Mouse (Mus musculus) forebrain, embryonic 16.5 days (tissue): ENCODE data around the gene 4632433K11Rik. TPM values are rescaled to one million over a fixed set of nuclear protein-coding genes. Genes with fewer than 3 reads are reported as not detected.
A peak's percentile ranks its signal among the peaks of the same experiment; 100 is the strongest.

Experiments
- ATAC-seq: fragments of 200-750 bp; cut with Nextera tagmentation; 2 replicates; pipeline ENCODE4 v1.8.0; 2017; ENCODE audit warnings: mild to moderate bottlenecking, moderate library complexity
- H3K27ac ChIP-seq: fragments of 300-500 bp; sonication (generic); 2 replicates; pipeline ENCODE4 v1.5.1; 2014; ENCODE audit warnings: low read length, control low read depth
- H3K27me3 ChIP-seq: fragments of 300-500 bp; sonication (generic); replicated peaks from 2 replicates; pipeline ENCODE4 v1.6.1; 2014; ENCODE audit warnings: low read length; ENCODE audit not compliant: control insufficient read depth, insufficient read depth
- H3K36me3 ChIP-seq: fragments of 300-500 bp; sonication (generic); 2 replicates; pipeline ENCODE4 v1.6.1; 2014; ENCODE audit not compliant: control insufficient read depth, insufficient read depth
- H3K4me1 ChIP-seq: fragments of 300-500 bp; sonication (generic); replicated peaks from 2 replicates; pipeline ENCODE4 v1.6.1; 2014; ENCODE audit warnings: low read length; ENCODE audit not compliant: control insufficient read depth, insufficient read depth
- H3K4me2 ChIP-seq: fragments of 300-500 bp; sonication (generic); 2 replicates; pipeline ENCODE4 v1.6.1; 2014; ENCODE audit warnings: mild to moderate bottlenecking, low read length, control low read depth
- H3K4me3 ChIP-seq: fragments of 300-500 bp; sonication (generic); replicated peaks from 2 replicates; pipeline ENCODE4 v1.5.1; 2014; ENCODE audit warnings: mild to moderate bottlenecking, low read length, control low read depth
- H3K9ac ChIP-seq: fragments of 300-500 bp; sonication (generic); replicated peaks from 2 replicates; pipeline ENCODE4 v1.6.1; 2014; ENCODE audit warnings: low read depth, low read length, control low read depth
- H3K9me3 ChIP-seq: fragments of 300-500 bp; sonication (generic); 2 replicates; pipeline ENCODE4 v1.6.1; 2016; ENCODE audit warnings: low read length; ENCODE audit not compliant: control insufficient read depth
- WGBS: fragments of 180-500 bp; shearing (Covaris S2); extraction: QIAGEN DNeasy Blood & Tissue Kit; methylation state at CpG from one replicate; pipeline ENCODE4 v1.1.7; 2014; 5-methylcytosine and 5-hydroxymethylcytosine counted together
- polyA plus RNA-seq: library from polyadenylated mRNA; unstranded; fragments of >200 nt; fragmentation: Nextera tagmentation; extraction: Ambion mirVana; gene quantifications from 2 replicates; pipeline ENCODE4 v1.2.1, GENCODE M21; 2015

Gene 4632433K11Rik
- polyA plus RNA-seq, 1 experiment from 2014 or later: not detected

GRCm38 (mm10) chr7:5051193-5052192, 17.6 kb downstream of the 4632433K11Rik start, which contains the start of gene Zfp580:
Gene Zfp580, plus strand, starts transcription at chr7:5051538.
- H3K36me3 ChIP-seq: no peaks in the 10 kb centered on the region
- H3K27me3 ChIP-seq: peaks cover 41% of the 10 kb centered on the region
- WGBS: under 1% methylated on average over 63 of the region's 65 CpGs
- H3K9ac ChIP-seq: peak within 1 kb of the TSS; percentile 80
- no peaks in the 10 kb centered on the region for H3K9me3 ChIP-seq
- H3K4me1 ChIP-seq: peaks cover 39% of the 10 kb centered on the region
- peak within 1 kb of the TSS; percentile 94 for H3K4me2 ChIP-seq
- H3K4me3 ChIP-seq: peak within 1 kb of the TSS; percentile 67
- H3K27ac ChIP-seq: peak within 1 kb of the TSS; percentile 41
- peak; percentile 83 for ATAC-seq

- Histone ChIP-seq H3K9ac (peak overlapping the region; percentile 80), H3K4me2 (peak overlapping the region; percentile 94), H3K4me3 (peak overlapping the region; percentile 67), H3K4me1 (peaks cover 47% of the 10 kb centered on the region), H3K9me3 (no peaks in the 10 kb centered on the region), H3K27me3 (peaks cover 43% of the 10 kb centered on the region), H3K27ac (no peak overlapping the region), H3K36me3 (no peaks in the 10 kb centered on the region)
- ATAC-seq: no peak
- WGBS: 7% methylated on average over 6 of the region's 12 CpGs
Observed at GRCm38 (mm10) chr7:5052438-5052837, 18.5 kb downstream of the 4632433K11Rik start.

GRCm38 (mm10) chr7:5052931-5053343, 19.0 kb downstream of the 4632433K11Rik start:
- Histone ChIP-seq H3K9ac (peak overlapping the region; percentile 80), H3K27me3 (peaks cover 47% of the 10 kb centered on the region), H3K9me3 (no peaks in the 10 kb centered on the region), H3K27ac (no peak overlapping the region), H3K4me3 (peak overlapping the region; percentile 67), H3K4me1 (peaks cover 52% of the 10 kb centered on the region), H3K36me3 (no peaks in the 10 kb centered on the region), H3K4me2 (peak overlapping the region; percentile 94)
- no peak for ATAC-seq
- WGBS: 3% methylated on average over 45 of the region's 45 CpGs

- 11% methylated on average over 32 of the region's 32 CpGs for WGBS
- Histone ChIP-seq H3K4me1 (peaks cover 52% of the 10 kb centered on the region), H3K4me3 (peak overlapping the region; percentile 67), H3K9me3 (no peaks in the 10 kb centered on the region), H3K9ac (peak overlapping the region; percentile 80), H3K4me2 (peak overlapping the region; percentile 94), H3K27me3 (peaks cover 48% of the 10 kb centered on the region), H3K27ac (no peak overlapping the region), H3K36me3 (no peaks in the 10 kb centered on the region)
- ATAC-seq: no peak
Observed at GRCm38 (mm10) chr7:5053456-5054179, 19.7 kb downstream of the 4632433K11Rik start.

GRCm38 (mm10) chr7:5056651-5057263, 22.8 kb downstream of the 4632433K11Rik start:
- peaks cover 48% of the 10 kb centered on the region for H3K27me3 ChIP-seq
- H3K9ac ChIP-seq: peak overlapping the region; percentile 74
- ATAC-seq: peak; percentile 5; the same call in 1 of the 2 replicates
- H3K9me3 ChIP-seq: no peaks in the 10 kb centered on the region
- peak overlapping the region; percentile 58 for H3K27ac ChIP-seq
- H3K4me3 ChIP-seq: peak overlapping the region; percentile 62
- no peaks in the 10 kb centered on the region for H3K36me3 ChIP-seq
- peaks cover 67% of the 10 kb centered on the region for H3K4me1 ChIP-seq
- 2% methylated on average over 55 of the region's 55 CpGs for WGBS
- peak overlapping the region; percentile 64 for H3K4me2 ChIP-seq

GRCm38 (mm10) chr7:5057381-5057780, 23.5 kb downstream of the 4632433K11Rik start:
- H3K36me3 ChIP-seq: no peaks in the 10 kb centered on the region
- peak overlapping the region; percentile 64 for H3K4me2 ChIP-seq
- 33% methylated on average over 8 of the region's 8 CpGs for WGBS
- peaks cover 44% of the 10 kb centered on the region for H3K27me3 ChIP-seq
- ATAC-seq: no peak
- H3K9ac ChIP-seq: peak overlapping the region; percentile 74
- no peaks in the 10 kb centered on the region for H3K9me3 ChIP-seq
- peak overlapping the region; percentile 62 for H3K4me3 ChIP-seq
- no peak overlapping the region for H3K27ac ChIP-seq
- H3K4me1 ChIP-seq: peaks cover 61% of the 10 kb centered on the region

- WGBS: 48% methylated on average over 11 of the region's 11 CpGs
- peaks cover 40% of the 10 kb centered on the region for H3K27me3 ChIP-seq
- no peak for ATAC-seq
Observed at GRCm38 (mm10) chr7:5057804-5058203, 23.9 kb downstream of the 4632433K11Rik start.

GRCm38 (mm10) chr7:5058631-5059030, 24.7 kb downstream of the 4632433K11Rik start:
- H3K9ac ChIP-seq: no peak overlapping the region
- no peak overlapping the region for H3K4me2 ChIP-seq
- WGBS: 81% methylated on average over 1 of the region's 1 CpGs
- H3K27me3 ChIP-seq: peaks cover 32% of the 10 kb centered on the region
- peaks cover 55% of the 10 kb centered on the region for H3K4me1 ChIP-seq
- ATAC-seq: no peak
- H3K36me3 ChIP-seq: no peaks in the 10 kb centered on the region
- no peaks in the 10 kb centered on the region for H3K9me3 ChIP-seq
- H3K27ac ChIP-seq: no peak overlapping the region
- H3K4me3 ChIP-seq: no peak overlapping the region

More at GRCm38 (mm10) chr7:5057804-5058203, 23.9 kb downstream of the 4632433K11Rik start:
- no peak overlapping the region for H3K9ac ChIP-seq
- H3K4me1 ChIP-seq: peaks cover 57% of the 10 kb centered on the region
- no peaks in the 10 kb centered on the region for H3K36me3 ChIP-seq
- H3K4me2 ChIP-seq: peak overlapping the region; percentile 64
- H3K27ac ChIP-seq: no peak overlapping the region
- peak overlapping the region; percentile 62 for H3K4me3 ChIP-seq
- no peaks in the 10 kb centered on the region for H3K9me3 ChIP-seq
